Mouse (Mus musculus) liver, embryonic 14.5 days (tissue): ENCODE data around the gene Uqcrc2. TPM values are rescaled to one million over a fixed set of nuclear protein-coding genes. Genes with fewer than 3 reads are reported as not detected.

ENCODE experiments used
- ATAC-seq: fragments of 200-750 bp; cut with Nextera tagmentation; 2 replicates; pipeline ENCODE4 v1.8.0; 2017; ENCODE audit warnings: moderate number of reproducible peaks, mild to moderate bottlenecking, moderate library complexity; ENCODE audit not compliant: insufficient read depth
- DNase-seq, 3 experiments: peaks; one replicate each; pipeline ENCODE4 v3.0.0-alpha.2; 2012 to 2013; ENCODE audit warnings: low read depth in 3 of 3, low spot score in 3 of 3
- H3K27ac ChIP-seq: fragments of 300-500 bp; sonication (generic); 2 replicates; pipeline ENCODE4 v1.5.1; 2014; ENCODE audit warnings: moderate library complexity, mild to moderate bottlenecking, control low read depth, inconsistent platforms
- H3K27me3 ChIP-seq: fragments of 300-500 bp; sonication (generic); 2 replicates; pipeline ENCODE4 v1.6.1; 2014; ENCODE audit warnings: mild to moderate bottlenecking, low read length, moderate library complexity; ENCODE audit not compliant: control insufficient read depth, insufficient read depth
- H3K36me3 ChIP-seq: fragments of 300-500 bp; sonication (generic); replicated peaks from 2 replicates; pipeline ENCODE4 v1.6.1; 2014; ENCODE audit warnings: low read depth; ENCODE audit not compliant: control insufficient read depth, insufficient read depth
- H3K4me1 ChIP-seq, 2 experiments: fragments of 200-500 bp in 1 of 2; fragments of 300-500 bp in 1 of 2; sonication (generic) in 1 of 2; replicated peaks; 2 replicates each; pipeline ENCODE4 v1.6.1; 2012 to 2014; ENCODE audit warnings: antibody characterized with exemption in 1 of 2, inconsistent platforms in 1 of 2, low read length in 1 of 2; ENCODE audit not compliant: control insufficient read depth in 2 of 2, insufficient read depth in 2 of 2
- H3K4me2 ChIP-seq: fragments of 300-500 bp; sonication (generic); 2 replicates; pipeline ENCODE4 v1.6.1; 2014; ENCODE audit warnings: low read depth, mild to moderate bottlenecking, control low read depth, moderate library complexity
- H3K4me3 ChIP-seq, 2 experiments: fragments of 200-500 bp in 1 of 2; fragments of 300-500 bp in 1 of 2; sonication (generic) in 1 of 2; 2 replicates each; pipeline ENCODE4 v1.5.1; 2012 to 2014; ENCODE audit warnings: low read depth in 2 of 2, low read length in 2 of 2, mild to moderate bottlenecking in 2 of 2, control low read depth in 1 of 2, inconsistent platforms in 1 of 2, moderate library complexity in 1 of 2; ENCODE audit not compliant: insufficient read depth in 1 of 2
- H3K9ac ChIP-seq: fragments of 300-500 bp; sonication (generic); replicated peaks from 2 replicates; pipeline ENCODE4 v1.6.1; 2014; ENCODE audit warnings: mild to moderate bottlenecking, control low read depth, moderate library complexity
- H3K9me3 ChIP-seq: fragments of 300-500 bp; sonication (generic); 2 replicates; pipeline ENCODE4 v1.6.1; 2016; ENCODE audit warnings: low read length, mixed read lengths; ENCODE audit not compliant: control insufficient read depth
- CTCF ChIP-seq: IDR thresholded peaks from 2 replicates; pipeline ENCODE4 v1.5.1; 2016; ENCODE audit warnings: antibody characterized with exemption, low read depth, control low read depth
- EP300 ChIP-seq: IDR thresholded peaks from 2 replicates; pipeline ENCODE4 v1.6.1; 2016; ENCODE audit warnings: antibody characterized with exemption, low read depth
- WGBS: fragments of 180-500 bp; shearing (Covaris S2); extraction: QIAGEN DNeasy Blood & Tissue Kit; methylation state at CpG from one replicate; pipeline ENCODE4 v1.1.7; 2014; ENCODE audit not compliant: insufficient replicate concordance; 5-methylcytosine and 5-hydroxymethylcytosine counted together
- polyA plus RNA-seq, 2 experiments: library from polyadenylated mRNA; depleted of rRNA in 1 of 2; stranded (reverse) in 1 of 2; unstranded in 1 of 2; fragments of >200 nt; fragmentation: Nextera tagmentation in 1 of 2; extraction: Ambion mirVana in 1 of 2; gene quantifications; 2 replicates each; pipeline versions ENCODE4 v1.2.1 to v1.2.3; 2012 to 2014

The Uqcrc2 gene
- polyA plus RNA-seq, 2 experiments: 95.8 to 136 TPM

GRCm38 (mm10) chr7:120677001-120677643 is 42.1 kb downstream of the Uqcrc2 start, which contains the start of gene Mosmo:
Mosmo (plus strand) TSS chr7:120677618.
- Histone ChIP-seq H3K27ac (peak within 1 kb of the TSS; percentile 41), H3K4me3 (peak within 1 kb of the TSS; percentile 97 to 99), H3K4me1 (peaks cover 39% of the 10 kb centered on the region in 2 experiments), H3K36me3 (no peaks in the 10 kb centered on the region), H3K27me3 (no peaks in the 10 kb centered on the region), H3K9me3 (no peaks in the 10 kb centered on the region), H3K4me2 (peak within 1 kb of the TSS; percentile 89), H3K9ac (peak within 1 kb of the TSS; percentile 89)
- under 1% methylated on average over 44 of the region's 44 CpGs for WGBS
- peak in 2 of 3 experiments; percentile 40 to 52 for DNase-seq
- TF ChIP-seq EP300 (no peak), CTCF (no peak)
- peak; percentile 92 for ATAC-seq

GRCm38 (mm10) chr7:120677764-120678531 is 43.0 kb downstream of the Uqcrc2 start:
- no peak overlapping the region; the same call in 1 of the 2 replicates for H3K27ac ChIP-seq
- peak overlapping the region; percentile 89 for H3K9ac ChIP-seq
- H3K4me1 ChIP-seq: peaks cover 44% of the 10 kb centered on the region in 2 experiments
- ATAC-seq: peak; percentile 74
- TF ChIP-seq CTCF (no peak), EP300 (no peak)
- 2% methylated on average over 42 of the region's 42 CpGs for WGBS
- no peaks in the 10 kb centered on the region for H3K36me3 ChIP-seq
- DNase-seq: no peak
- H3K4me2 ChIP-seq: peak overlapping the region; percentile 89
- peak overlapping the region; percentile 97 to 99 for H3K4me3 ChIP-seq
- H3K9me3 ChIP-seq: no peaks in the 10 kb centered on the region
- no peaks in the 10 kb centered on the region for H3K27me3 ChIP-seq

- Histone ChIP-seq H3K4me2 (peak overlapping the region; percentile 89), H3K36me3 (no peaks in the 10 kb centered on the region), H3K4me1 (peaks cover 44% of the 10 kb centered on the region in 2 experiments), H3K4me3 (peak overlapping the region; percentile 97 to 99; a peak in 3 of 4 replicates), H3K27me3 (no peaks in the 10 kb centered on the region), H3K9me3 (no peaks in the 10 kb centered on the region), H3K9ac (peak overlapping the region; percentile 89), H3K27ac (no peak overlapping the region)
- ATAC-seq (no peak), DNase-seq (no peak)
- TF ChIP-seq EP300 (no peak), CTCF (no peak)
- 19% methylated on average over 8 of the region's 8 CpGs for WGBS
These were observed 44.0 kb downstream of the Uqcrc2 start for GRCm38 (mm10) chr7:120679023-120679422.

- Histone ChIP-seq H3K4me1 (peaks cover 38 to 44% of the 10 kb centered on the region in 2 experiments), H3K4me3 (no peak overlapping the region), H3K27ac (no peak overlapping the region), H3K27me3 (no peaks in the 10 kb centered on the region), H3K4me2 (no peak overlapping the region), H3K9ac (no peak overlapping the region), H3K36me3 (no peaks in the 10 kb centered on the region), H3K9me3 (no peaks in the 10 kb centered on the region)
- DNase-seq (no peak), ATAC-seq (no peak)
- TF ChIP-seq CTCF (no peak), EP300 (peak; percentile 44)
- WGBS: 23% methylated on average over 4 of the region's 4 CpGs
These were observed 47.0 kb downstream of the Uqcrc2 start for GRCm38 (mm10) chr7:120682002-120682401.

- Histone ChIP-seq H3K9me3 (no peaks in the 10 kb centered on the region), H3K27me3 (no peaks in the 10 kb centered on the region), H3K36me3 (no peaks in the 10 kb centered on the region), H3K27ac (no peak overlapping the region), H3K4me3 (no peak overlapping the region), H3K4me1 (peaks cover 28 to 35% of the 10 kb centered on the region in 2 experiments), H3K9ac (no peak overlapping the region), H3K4me2 (no peak overlapping the region)
- 66% methylated on average over 2 of the region's 2 CpGs for WGBS
- TF ChIP-seq CTCF: no peak
- no peak for TF ChIP-seq EP300
- DNase-seq: no peak
- ATAC-seq: no peak
These were observed 49.8 kb downstream of the Uqcrc2 start for GRCm38 (mm10) chr7:120684731-120685161.
